Mouse (Mus musculus): ENCODE measurements around the gene 4930451I11Rik.

The 4930451I11Rik gene

GRCm38 (mm10) chr7:126831539-126831938, at the start of gene 4930451I11Rik:
Gene 4930451I11Rik (minus strand): TSS chr7:126831639.
- in situ Hi-C loops (cut with MboI, MseI) = no loop called here

- in situ Hi-C loops (cut with MboI, MseI) = no loop called here
Measured at GRCm38 (mm10) chr7:126881040-126881439, 49.6 kb upstream of the 4930451I11Rik start.

- in situ Hi-C loops (cut with MboI, MseI) = no loop called here
Measured at GRCm38 (mm10) chr7:126877239-126877638, 45.8 kb upstream of the 4930451I11Rik start.

GRCm38 (mm10) chr7:126870520-126870891, 39.1 kb upstream of the 4930451I11Rik start:
- in situ Hi-C loops (cut with MboI, MseI) = no loop called here

GRCm38 (mm10) chr7:126869780-126870519, 38.5 kb upstream of the 4930451I11Rik start:
- in situ Hi-C loops (cut with MboI, MseI) = no loop called here

- in situ Hi-C loops (cut with MboI, MseI) = no loop called here
Measured at GRCm38 (mm10) chr7:126868003-126868402, 36.6 kb upstream of the 4930451I11Rik start.

- in situ Hi-C loops (cut with MboI, MseI) = no loop called here
Measured at GRCm38 (mm10) chr7:126867534-126867933, 36.1 kb upstream of the 4930451I11Rik start.

- in situ Hi-C loops (cut with MboI, MseI) = no loop called here
Measured at GRCm38 (mm10) chr7:126863791-126864190, 32.4 kb upstream of the 4930451I11Rik start.

GRCm38 (mm10) chr7:126862147-126862784, 30.8 kb upstream of the 4930451I11Rik start, which contains the start of gene Ino80e:
Gene Ino80e (minus strand): TSS chr7:126862377.
- in situ Hi-C loops (cut with MboI, MseI) = no loop called here

GRCm38 (mm10) chr7:126861429-126862130, 30.1 kb upstream of the 4930451I11Rik start, which contains the start of gene Hirip3:
Gene Hirip3 (plus strand): TSS chr7:126861972.
- in situ Hi-C loops (cut with MboI, MseI) = no loop called here

- in situ Hi-C loops (cut with MboI, MseI) = no loop called here
Measured at GRCm38 (mm10) chr7:126860987-126861386, 29.5 kb upstream of the 4930451I11Rik start.

GRCm38 (mm10) chr7:126856741-126857420, 25.4 kb upstream of the 4930451I11Rik start:
- in situ Hi-C loops (cut with MboI, MseI) = no loop called here

GRCm38 (mm10) chr7:126855641-126856040, 24.2 kb upstream of the 4930451I11Rik start:
- in situ Hi-C loops (cut with MboI, MseI) = no loop called here

GRCm38 (mm10) chr7:126853454-126853853, 22.0 kb upstream of the 4930451I11Rik start:
- in situ Hi-C loops (cut with MboI, MseI) = no loop called here

- in situ Hi-C loops (cut with MboI, MseI) = no loop called here
Measured at GRCm38 (mm10) chr7:126851192-126851591, 19.8 kb upstream of the 4930451I11Rik start.

- in situ Hi-C loops (cut with MboI, MseI) = no loop called here
Measured at GRCm38 (mm10) chr7:126850161-126850560, 18.7 kb upstream of the 4930451I11Rik start.

GRCm38 (mm10) chr7:126848794-126849193, 17.4 kb upstream of the 4930451I11Rik start:
- in situ Hi-C loops (cut with MboI, MseI) = no loop called here

GRCm38 (mm10) chr7:126847421-126848398, 16.3 kb upstream of the 4930451I11Rik start:
- in situ Hi-C loops (cut with MboI, MseI) = no loop called here

GRCm38 (mm10) chr7:126847116-126847420, 15.6 kb upstream of the 4930451I11Rik start, which contains the start of gene Doc2a:
Gene Doc2a (plus strand): TSS chr7:126847416.
- in situ Hi-C loops (cut with MboI, MseI) = no loop called here

- in situ Hi-C loops (cut with MboI, MseI) = no loop called here
Measured at GRCm38 (mm10) chr7:126845516-126845915, 14.1 kb upstream of the 4930451I11Rik start.

GRCm38 (mm10) chr7:126843276-126843675, 11.8 kb upstream of the 4930451I11Rik start:
- in situ Hi-C loops (cut with MboI, MseI) = no loop called here
